Mouse (Mus musculus) T-helper 2 cell (primary cell): ENCODE data around the gene Zbtb12.

Experiments used
- in situ Hi-C: fragments of 300-600 bp; cut with MboI, MseI; formaldehyde crosslinking; loops from one replicate; pipeline ENCODE4 v1.15.1; 2025; ENCODE audit warnings: high pct_unique_total_duplicates

Zbtb12 gene

GRCm38 (mm10) chr17:34879336-34879879 lies at the start of gene Zbtb12:
TSS of gene Zbtb12 (plus strand) at chr17:34879483.
- in situ Hi-C loops: no loop called here

GRCm38 (mm10) chr17:34830776-34831175 lies 48.5 kb upstream of the Zbtb12 start:
- in situ Hi-C loops: loop anchor here (25.0 kb wide), 1 partner anchor 793 kb away; the partner anchor contains the start of genes Col11a2, H2-Ke6, Rxrb and Slc39a7

DNA sequence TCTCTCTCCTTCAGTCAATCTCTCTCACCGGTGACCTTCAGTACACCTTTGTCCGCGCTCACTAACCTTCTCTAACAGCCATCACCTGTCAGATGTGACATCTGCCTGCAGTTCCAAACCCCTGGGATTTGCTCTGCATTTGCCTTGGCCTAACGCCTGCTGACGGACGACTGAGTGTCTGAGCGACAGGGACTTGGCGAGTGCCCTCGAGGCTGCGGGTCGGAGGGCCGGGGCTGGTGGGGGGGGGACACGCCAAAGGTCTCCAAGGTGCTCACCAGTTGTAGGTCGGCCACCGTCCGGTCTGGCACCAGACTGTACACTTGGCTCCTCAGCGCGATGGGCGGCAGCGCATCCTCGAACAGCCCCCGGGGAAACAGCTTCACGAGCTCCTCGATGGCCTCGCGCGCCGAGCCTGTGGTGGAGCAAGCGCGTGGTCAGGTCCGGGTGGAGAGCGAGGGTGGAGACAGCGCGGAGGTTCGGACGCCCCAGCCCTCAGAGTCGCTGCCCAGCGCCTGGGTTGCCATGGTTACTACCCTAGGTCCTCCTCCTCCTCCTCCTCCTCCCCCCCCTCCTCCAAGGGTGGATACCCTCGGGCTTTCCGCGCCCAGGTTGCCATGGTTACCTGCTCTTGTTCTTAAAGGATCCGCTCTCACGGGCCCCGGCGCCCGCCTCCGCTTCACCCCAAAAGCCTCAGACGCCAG lies 43.0 kb upstream of the Zbtb12 start:
- in situ Hi-C loops: loop anchor here (25.0 kb wide), 1 partner anchor 799 kb away; the partner anchor contains the start of genes Col11a2, H2-Ke6, Rxrb and Slc39a7

DNA sequence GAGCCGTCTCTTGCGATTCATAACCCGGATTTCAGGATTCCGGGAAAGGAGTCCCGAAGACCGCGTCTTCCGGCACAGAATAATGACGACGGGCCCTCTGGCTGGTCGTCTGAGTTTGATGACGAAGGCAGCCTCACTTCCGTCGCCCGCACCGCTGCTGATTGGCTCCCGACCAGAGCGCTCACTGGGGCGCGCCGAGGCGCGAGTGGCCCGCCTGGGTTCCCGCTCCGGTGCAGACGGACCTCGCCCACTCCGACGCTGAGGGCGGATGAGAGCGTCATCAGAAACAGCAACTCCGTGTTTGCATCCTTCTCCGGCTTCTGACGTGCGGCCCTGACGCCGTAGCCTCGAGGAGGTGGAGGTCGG lies 42.4 kb upstream of the Zbtb12 start, which contains the start of the genes Stk19 and Dxo:
TSS of gene Stk19 (minus strand) at position 90 of the 366 bp plus-strand sequence.
TSS of gene Dxo (plus strand) at position 164 of the 366 bp plus-strand sequence.
- in situ Hi-C loops: loop anchor here (25.0 kb wide), 1 partner anchor 800 kb away; the partner anchor contains the start of genes Col11a2, H2-Ke6, Rxrb and Slc39a7

- in situ Hi-C loops: loop anchor here (25.0 kb wide), 1 partner anchor 800 kb away; the partner anchor contains the start of genes Col11a2, H2-Ke6, Rxrb and Slc39a7
These were observed 41.6 kb upstream of the Zbtb12 start for GRCm38 (mm10) chr17:34837464-34838324.

DNA sequence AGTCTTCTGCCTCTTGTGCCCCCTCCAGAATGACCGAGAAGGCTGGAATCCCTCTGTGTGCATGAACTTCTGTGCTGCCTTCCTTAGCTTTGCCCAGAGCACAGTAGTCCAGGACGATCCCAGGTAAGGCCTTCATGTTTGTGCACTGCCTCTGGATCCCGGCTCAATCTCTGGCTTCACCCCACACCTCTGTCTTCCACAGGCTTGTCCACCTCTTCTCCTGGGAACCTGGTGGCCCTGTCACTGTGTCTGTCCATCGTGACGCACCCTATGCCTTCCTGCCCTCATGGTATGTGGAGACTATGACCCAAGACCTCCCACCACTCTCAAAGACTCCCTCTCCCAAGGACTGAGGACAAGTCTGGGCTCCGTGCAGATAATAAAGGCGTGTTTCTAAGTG lies 40.5 kb upstream of the Zbtb12 start:
- in situ Hi-C loops: loop anchor here (25.0 kb wide), 1 partner anchor 801 kb away; the partner anchor contains the start of genes Col11a2, H2-Ke6, Rxrb and Slc39a7

GRCm38 (mm10) chr17:34840736-34841307 lies 38.5 kb upstream of the Zbtb12 start:
- in situ Hi-C loops: loop anchor here (25.0 kb wide), 1 partner anchor 804 kb away; the partner anchor contains the start of genes Col11a2, H2-Ke6, Rxrb and Slc39a7

DNA sequence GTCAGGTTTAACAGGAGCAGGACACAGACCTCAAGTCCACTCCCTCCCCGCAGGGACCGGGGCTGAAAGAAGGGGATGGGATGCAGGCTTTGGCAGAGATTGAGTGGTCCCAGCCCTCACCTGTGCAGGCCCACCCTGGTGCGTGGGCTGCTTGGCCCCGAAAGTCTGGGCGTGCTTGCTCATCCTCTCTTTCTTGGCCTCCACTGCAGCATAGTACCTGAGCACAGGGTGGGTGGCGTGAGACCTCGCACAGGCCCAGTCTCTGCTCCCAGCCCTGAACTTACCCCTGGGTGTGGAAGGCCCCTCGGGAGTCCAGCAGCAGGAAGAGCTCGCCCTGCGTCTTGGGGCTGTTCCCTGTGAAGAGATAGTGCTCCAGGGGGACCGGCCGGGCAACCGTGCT lies 34.4 kb upstream of the Zbtb12 start:
- in situ Hi-C loops: loop anchor here (25.0 kb wide), 1 partner anchor 808 kb away; the partner anchor contains the start of genes Col11a2, H2-Ke6, Rxrb and Slc39a7

- in situ Hi-C loops: loop anchor here (25.0 kb wide), 1 partner anchor 810 kb away; the partner anchor contains the start of genes Col11a2, H2-Ke6, Rxrb and Slc39a7
These were observed 32.1 kb upstream of the Zbtb12 start for GRCm38 (mm10) chr17:34847192-34847591.

- in situ Hi-C loops: loop anchor here (25.0 kb wide), 1 partner anchor 810 kb away; the partner anchor contains the start of genes Col11a2, H2-Ke6, Rxrb and Slc39a7
These were observed 31.7 kb upstream of the Zbtb12 start for GRCm38 (mm10) chr17:34847615-34848014.

GRCm38 (mm10) chr17:34849722-34850516 lies 29.4 kb upstream of the Zbtb12 start, which contains the start of the genes Skiv2l and Nelfe:
TSS of gene Skiv2l (minus strand) at chr17:34850210.
TSS of gene Nelfe (plus strand) at chr17:34850391.
- in situ Hi-C loops: loop anchor here (25.0 kb wide), 1 partner anchor 813 kb away; the partner anchor contains the start of genes Col11a2, H2-Ke6, Rxrb and Slc39a7

DNA sequence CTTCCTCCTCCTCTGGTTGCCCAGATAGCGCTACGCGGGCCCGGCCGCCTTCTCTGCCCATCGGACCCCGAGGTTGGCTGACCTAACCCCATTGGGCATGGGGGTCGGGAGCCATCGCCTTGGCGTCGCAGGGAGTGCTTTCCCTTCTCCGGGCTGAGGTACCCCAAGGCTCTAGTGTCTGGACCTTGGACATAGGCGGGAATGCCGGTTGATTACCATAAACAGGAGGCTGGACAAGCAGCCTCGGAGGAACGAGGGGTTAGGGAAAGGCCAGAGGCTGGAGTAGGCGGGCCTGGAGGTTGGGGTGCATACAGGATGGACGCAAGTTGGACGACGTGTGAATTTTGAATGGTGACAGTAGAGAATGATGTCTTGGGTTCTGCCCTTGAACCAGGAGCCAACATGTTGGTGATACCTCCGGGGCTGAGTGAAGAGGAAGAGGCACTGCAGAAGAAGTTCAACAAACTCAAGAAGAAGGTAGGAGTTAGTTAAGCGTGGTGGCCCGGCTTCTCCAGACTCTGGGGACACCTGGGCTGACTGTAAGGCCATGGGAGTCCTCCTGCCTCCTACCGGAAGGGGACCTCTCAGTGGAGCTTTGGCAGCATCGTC lies 28.7 kb upstream of the Zbtb12 start:
- in situ Hi-C loops: no loop called here

- in situ Hi-C loops: no loop called here
These were observed 25.8 kb upstream of the Zbtb12 start for GRCm38 (mm10) chr17:34853511-34853910.

GRCm38 (mm10) chr17:34854761-34855160 lies 24.5 kb upstream of the Zbtb12 start:
- in situ Hi-C loops: loop anchor here (5.0 kb wide), 1 partner anchor 58 kb away; the partner anchor contains the start of gene Slc44a4

DNA sequence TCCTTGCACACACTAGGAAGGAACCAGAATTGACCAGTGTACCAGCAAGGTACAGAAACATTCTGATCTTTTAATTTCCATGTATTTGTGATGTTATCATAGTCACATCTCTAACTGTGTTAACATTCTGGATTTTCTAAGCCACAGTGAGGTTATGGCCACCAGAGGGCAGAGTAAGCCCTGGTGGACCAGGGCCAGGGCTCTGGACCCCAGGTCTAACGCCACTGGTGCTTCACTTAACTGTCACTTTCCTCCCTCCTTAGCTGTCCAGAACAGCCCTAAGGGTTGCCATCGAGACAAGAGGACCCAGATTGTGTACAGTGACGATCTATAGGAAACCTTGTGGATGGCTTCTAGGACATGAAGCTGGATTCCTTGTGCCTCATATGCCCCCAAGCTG lies 23.5 kb upstream of the Zbtb12 start:
- in situ Hi-C loops: loop anchor here (5.0 kb wide), 1 partner anchor 56 kb away; the partner anchor contains the start of gene Slc44a4

GRCm38 (mm10) chr17:34858670-34859069 lies 20.6 kb upstream of the Zbtb12 start:
- in situ Hi-C loops: loop anchor here (5.0 kb wide), 1 partner anchor 54 kb away; the partner anchor contains the start of gene Slc44a4

DNA sequence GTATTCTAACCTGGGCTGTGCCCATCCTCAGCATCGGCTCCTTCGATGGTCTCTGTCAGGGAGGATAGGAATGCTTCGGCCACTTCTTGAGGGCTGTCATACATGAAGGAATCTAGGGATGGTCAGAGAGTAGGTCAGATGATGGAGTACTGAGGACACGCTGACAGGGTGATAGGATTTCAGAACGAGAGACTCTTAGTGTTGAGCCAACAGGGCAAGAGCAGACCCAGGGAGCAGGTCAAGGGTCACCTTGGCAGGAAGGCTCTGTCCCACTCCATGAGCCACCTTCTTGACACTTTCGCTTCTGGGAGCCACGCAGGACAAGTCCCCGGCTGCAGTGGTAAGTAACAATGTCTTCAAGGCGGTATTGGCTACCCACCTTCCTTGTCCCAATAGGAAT lies 18.8 kb upstream of the Zbtb12 start:
- in situ Hi-C loops: no loop called here

- in situ Hi-C loops: no loop called here
These were observed 17.4 kb upstream of the Zbtb12 start for GRCm38 (mm10) chr17:34861704-34862415.
